Mouse (Mus musculus) naive thymus-derived CD4-positive, alpha-beta T cell, adult 2 months (primary cell): Measurements from ENCODE around the gene Gm17019.
"Not testable (repeated sequence)": the region's sequence is repeated elsewhere in the genome, so short reads cannot be mapped to it uniquely, and the experiment has no call there.

ENCODE experiments used
- DNase-seq: peaks from one replicate; pipeline ENCODE4 v3.0.0-alpha.2; 2011; ENCODE audit warnings: low read depth

Gm17019 gene

GRCm38 (mm10) chr5:15032898-15033297 lies at the start of gene Gm17019:
Gene Gm17019, minus strand, starts transcription at chr5:15032998.
- DNase-seq, result not testable (repeated sequence)

DNA sequence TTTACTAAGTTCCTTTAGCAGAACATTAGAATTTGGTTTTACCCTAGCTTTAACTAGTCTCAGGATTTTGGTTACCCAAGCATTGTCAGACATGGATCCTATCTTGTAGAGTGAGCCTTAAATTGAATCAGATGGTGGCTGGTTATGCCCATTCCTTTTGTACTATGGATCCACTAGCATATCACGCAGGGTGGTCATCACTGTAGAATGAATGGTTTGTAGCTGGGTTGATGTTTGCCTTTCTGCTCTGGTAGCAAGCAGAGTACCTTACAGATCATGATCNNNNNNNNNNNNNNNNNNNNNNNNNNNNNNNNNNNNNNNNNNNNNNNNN lies 29.6 kb upstream of the Gm17019 start:
- not testable (repeated sequence) for DNase-seq

DNA sequence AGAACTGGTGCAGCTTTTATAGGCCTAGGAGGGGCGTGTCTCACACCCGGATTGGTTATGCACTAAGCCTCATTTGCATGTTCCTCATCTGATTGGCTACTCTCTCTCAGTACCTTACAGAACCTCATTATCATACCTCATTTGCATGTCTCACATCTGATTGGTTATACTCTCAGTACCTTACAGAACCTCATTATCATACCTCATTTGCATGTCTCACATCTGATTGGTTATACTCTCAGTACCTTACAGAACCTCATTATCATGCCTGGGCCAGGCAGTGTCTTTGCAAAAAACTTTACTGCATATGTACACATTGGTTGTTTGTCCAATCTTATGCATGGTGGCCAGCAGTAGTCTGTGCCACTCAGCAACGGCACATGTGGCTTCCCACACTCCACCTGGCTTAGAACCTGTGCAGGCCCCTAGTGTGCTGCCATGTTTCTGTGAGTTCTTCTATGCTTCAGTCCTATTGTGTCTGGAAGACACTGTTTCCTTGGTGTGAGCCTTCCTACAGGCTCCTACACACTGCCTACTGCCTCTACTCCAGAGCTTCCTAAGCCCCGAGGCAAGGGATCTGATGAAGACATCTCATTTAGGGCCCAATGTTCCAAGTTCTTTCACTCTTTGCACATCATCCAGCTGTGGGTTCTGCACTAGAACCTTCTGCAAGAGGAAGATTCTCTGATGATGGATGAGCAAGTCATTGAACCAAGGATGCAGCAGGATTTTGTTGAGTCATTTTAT lies 29.0 kb upstream of the Gm17019 start:
- DNase-seq, result not testable (repeated sequence)

DNA sequence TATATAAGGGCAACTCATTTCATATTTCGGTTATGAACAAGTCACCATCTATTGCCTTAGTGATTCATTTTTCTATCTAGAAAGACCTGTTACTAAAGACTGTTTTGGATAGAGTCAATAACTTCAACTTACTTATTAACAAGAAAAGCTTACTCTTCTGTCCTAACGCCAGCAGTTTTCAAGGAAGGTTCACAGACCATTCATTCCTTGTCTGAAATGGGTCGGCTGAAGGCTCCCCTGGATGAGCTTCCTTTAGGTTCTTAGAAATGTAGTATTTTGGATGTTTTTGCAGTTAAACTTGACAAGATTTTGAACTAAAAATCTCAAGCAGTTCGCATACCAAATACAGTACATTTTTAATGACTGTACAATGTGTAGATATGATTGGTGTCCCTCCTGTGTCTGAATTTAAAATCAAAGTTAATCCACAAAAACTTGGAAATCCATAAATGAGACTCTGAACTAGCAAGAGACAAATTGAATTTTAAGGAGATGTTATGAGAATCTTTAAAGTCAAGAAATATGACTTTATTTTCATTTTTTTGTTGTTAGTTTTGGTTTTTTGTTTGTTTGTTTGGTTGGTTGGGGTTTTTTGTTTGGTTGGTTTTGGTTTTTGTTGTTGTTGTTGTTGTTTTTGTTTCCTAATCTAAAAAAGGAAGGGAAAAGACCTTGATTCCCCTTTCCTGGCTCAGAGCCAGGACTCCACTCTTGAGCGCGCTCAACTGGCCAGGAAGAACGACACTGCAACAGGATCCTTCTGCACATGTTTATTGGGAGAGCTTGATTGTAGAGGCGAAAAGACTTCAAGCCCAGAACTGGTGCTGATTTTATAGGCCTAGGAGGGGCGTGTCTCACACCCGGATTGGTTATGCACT lies 21.6 kb upstream of the Gm17019 start:
- DNase-seq, result not testable (repeated sequence)

GRCm38 (mm10) chr5:15053606-15053962 lies 20.8 kb upstream of the Gm17019 start:
- DNase-seq, result not testable (repeated sequence)

DNA sequence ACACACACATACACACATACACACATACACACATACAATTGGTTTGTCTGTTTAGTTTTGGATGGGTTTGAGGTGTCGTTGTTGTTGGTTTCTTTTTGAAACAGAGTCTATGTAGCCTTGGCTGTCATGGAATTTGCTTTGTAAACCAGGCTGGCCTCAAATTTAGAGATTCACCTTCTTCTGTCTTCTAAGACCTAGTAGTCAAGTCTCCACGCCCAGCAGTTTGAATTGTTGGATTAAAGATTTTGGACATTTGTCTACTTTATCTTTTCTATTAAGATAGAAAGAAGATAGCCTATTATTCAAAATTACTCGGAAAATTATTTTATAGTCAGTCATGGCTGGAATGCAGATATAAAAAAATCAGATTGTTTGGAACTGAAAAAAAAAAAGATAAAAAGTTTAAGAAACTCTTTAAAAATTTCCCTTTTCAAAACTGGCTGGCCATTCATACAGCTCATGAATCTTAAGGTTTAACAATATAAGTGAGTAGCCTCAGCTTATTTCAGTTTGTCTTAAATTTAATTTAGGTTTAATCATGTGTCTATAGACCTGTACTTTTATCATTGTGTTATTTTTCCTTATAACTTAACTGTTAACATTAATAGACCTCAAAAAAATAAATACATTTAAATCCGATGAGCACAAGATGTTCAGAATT lies 20.3 kb upstream of the Gm17019 start:
- not testable (repeated sequence) for DNase-seq

GRCm38 (mm10) chr5:15050807-15051206 lies 18.0 kb upstream of the Gm17019 start:
- not testable (repeated sequence) for DNase-seq

- DNase-seq, result not testable (repeated sequence)
Measured at GRCm38 (mm10) chr5:15044830-15045767, 12.3 kb upstream of the Gm17019 start.

GRCm38 (mm10) chr5:15040784-15041183 lies 8.0 kb upstream of the Gm17019 start:
- not testable (repeated sequence) for DNase-seq

DNA sequence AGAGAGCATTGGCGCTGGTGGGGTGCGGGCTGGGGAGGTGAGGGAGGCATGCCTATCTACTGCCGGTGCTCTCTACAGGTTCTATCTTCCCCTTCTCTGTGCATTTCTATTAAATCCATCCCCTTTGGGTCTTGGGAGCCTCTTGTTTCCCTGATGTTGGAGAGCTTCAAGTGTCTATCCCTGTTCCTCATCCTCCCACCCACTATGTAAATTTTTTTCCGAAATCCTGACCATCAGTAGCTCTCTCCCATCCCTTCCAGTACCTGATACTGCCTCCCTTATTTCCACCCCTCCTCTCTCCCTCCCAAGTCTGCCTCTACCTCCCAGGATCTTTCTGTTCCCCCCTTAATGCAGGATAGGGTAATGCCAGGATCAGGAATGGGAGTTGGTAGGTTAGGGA lies 7.2 kb upstream of the Gm17019 start:
- DNase-seq, result not testable (repeated sequence)

GRCm38 (mm10) chr5:15024316-15024715 lies 8.5 kb downstream of the Gm17019 start:
- not testable (repeated sequence) for DNase-seq

DNA sequence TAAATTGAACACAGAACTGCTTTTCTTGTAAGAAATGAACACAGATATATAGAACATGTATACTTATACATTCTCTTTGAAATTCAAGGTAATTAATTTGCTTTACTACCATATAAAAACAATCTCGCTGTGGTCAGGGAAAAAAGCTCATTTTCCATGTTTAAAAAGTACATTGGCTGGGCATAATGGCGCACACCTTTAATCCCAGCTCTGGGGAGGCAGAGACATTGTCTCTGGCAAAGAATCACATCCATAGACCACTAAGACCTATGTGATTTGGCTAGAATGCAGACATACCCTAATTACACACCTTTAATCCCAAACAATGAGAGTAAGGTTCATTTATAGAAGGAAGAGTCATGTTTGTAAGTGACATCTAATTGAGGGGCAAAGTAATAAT lies 12.7 kb downstream of the Gm17019 start:
- DNase-seq, result not testable (repeated sequence)

DNA sequence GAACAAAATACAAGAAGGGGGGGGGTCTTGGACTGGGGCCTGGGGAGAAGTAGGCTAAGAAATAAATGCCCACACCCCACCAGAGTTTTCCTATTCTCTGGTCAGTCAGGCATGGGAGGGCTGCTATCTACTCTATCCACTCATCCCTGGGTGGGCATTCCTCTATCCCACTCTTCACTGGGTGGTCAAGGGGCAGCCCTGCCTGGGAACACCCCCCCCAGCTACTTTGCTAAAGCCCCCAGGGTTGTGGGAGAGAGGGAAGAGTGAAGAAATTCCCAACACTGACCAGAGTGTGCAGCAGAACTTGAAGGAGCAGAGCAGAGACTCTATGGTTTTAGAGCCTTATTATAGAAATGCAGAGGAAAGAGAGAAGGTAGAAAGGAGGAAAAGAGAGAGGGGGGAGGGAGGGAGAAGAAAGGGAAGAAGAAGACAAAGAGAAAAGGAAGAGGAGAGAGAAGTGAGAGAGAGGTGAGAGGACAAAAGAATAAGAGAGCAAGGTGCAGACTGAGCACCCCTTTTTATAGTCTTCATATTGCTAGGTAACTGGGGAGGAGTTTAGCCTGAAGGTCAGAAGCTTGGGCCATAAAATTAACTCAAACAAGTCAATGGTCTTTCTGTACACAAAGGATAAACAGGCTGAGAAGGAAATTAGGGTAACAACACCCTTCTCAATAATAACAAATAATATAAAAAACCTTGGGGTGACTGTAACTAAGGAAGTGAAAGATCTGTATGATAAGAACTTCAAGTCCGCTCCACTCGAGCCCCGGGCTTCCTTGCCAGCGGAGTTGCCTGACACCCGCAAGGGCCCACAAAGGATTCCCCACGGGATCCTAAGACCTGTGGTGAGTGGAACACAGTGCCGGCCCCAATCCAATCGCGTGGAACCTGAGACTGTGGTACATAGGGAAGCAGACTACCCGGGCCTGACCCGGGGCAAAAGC lies 21.9 kb downstream of the Gm17019 start:
- not testable (repeated sequence) for DNase-seq

- DNase-seq, result not testable (repeated sequence)
Measured at GRCm38 (mm10) chr5:15006907-15007306, 25.9 kb downstream of the Gm17019 start.

DNA sequence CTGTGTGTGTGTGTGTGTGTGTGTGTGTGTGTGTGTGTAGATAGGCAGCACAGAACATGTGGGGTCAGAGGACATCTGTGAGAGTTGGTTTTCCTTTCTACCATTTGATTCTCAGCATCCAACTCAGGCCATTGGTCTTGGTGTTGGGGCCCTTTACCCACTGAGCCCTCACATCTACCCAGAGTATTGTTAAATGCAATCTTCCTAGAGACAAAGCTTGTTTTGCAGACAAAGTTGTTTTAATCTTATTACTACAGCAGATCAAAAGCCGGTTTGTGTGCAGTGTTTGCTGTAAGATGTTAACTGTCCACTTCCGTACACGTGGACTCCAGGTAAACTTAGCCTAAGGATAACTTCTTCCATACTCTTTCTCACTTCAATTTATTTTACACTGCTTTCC lies 26.5 kb downstream of the Gm17019 start:
- not testable (repeated sequence) for DNase-seq

GRCm38 (mm10) chr5:15005584-15005983 lies 27.2 kb downstream of the Gm17019 start:
- not testable (repeated sequence) for DNase-seq

DNA sequence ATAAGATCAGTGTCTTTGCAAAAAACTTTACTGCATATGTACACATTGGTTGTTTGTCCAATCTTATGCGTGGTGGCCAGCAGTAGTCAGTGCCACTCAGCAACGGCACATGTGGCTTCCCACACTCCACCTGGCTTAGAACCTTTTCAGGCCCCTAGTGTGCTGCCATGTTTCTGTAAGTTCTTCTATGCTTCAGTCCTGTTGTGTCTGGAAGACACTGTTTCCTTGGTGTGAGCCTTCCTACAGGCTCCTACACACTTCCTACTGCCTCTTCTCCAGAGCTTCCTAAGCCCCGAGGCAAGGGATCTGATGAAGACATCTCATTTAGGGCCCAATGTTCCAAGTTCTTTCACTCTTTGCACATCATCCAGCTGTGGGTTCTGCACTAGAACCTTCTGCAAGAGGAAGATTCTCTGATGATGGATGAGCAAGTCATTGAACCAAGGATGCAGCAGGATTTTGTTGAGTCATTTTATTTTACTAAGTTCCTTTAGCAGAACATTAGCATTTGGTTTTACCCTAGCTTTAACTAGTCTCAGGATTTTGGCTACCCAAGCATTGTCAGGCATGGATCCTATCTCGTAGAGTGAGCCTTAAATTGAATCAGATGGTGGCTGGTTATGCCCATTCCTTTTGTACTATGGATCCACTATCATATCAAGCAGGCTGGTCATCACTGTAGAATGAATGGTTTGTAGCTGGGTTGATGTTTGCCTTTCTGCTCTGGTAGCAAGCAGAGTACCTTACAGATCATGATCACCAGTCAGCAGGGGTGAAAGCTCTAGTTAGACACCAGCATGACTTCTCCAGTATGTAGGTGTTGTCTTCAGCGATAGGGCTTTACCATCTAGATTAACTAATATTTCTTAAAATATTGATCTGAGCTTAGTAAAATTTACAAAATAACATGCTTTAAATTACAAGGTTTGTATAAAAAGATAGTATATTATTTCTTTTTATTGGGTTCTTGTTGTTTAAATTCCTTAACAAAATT lies 27.9 kb downstream of the Gm17019 start:
- not testable (repeated sequence) for DNase-seq

GRCm38 (mm10) chr5:14998077-14998476 lies 34.7 kb downstream of the Gm17019 start:
- not testable (repeated sequence) for DNase-seq

GRCm38 (mm10) chr5:14997556-14997955 lies 35.2 kb downstream of the Gm17019 start:
- not testable (repeated sequence) for DNase-seq
